Mouse (Mus musculus) thymus, adult 2 months (tissue): ENCODE measurements at regions not wholly inside any gene's neighbourhood (a gene's known extent, or its start where the extent isn't known, plus 50 kb on each side); places are given as distances from the start of the nearest gene placed in this dataset.

Experiments
- CTCF ChIP-seq: fragments of 200-500 bp; IDR thresholded peaks from 2 replicates; pipeline ENCODE4 v1.5.1; 2012; ENCODE audit warnings: mild to moderate bottlenecking, control low read depth, low read length, moderate library complexity, borderline replicate concordance; ENCODE audit not compliant: control insufficient read depth, poor library complexity, insufficient read depth; ENCODE audit errors: extremely low read depth
- POLR2A ChIP-seq: fragments of 200-500 bp; IDR thresholded peaks from 2 replicates; pipeline ENCODE4 v1.6.1; 2012; ENCODE audit warnings: mild to moderate bottlenecking, low read length, control low read depth, moderate library complexity; ENCODE audit not compliant: control insufficient read depth, poor library complexity, insufficient read depth; ENCODE audit errors: extremely low read depth

GRCm38 (mm10) chr2:137571146-137571545 lies 454.7 kb upstream of the Jag1 start:
- TF ChIP-seq POLR2A = no peak
- TF ChIP-seq CTCF = no peak
